Mouse (Mus musculus) cerebellum, adult 18-20 months (tissue): ENCODE measurements at regions not wholly inside any gene's neighbourhood (a gene's known extent, or its start where the extent isn't known, plus 50 kb on each side); places are given as distances from the start of the nearest gene placed in this dataset.
"Not testable (repeated sequence)": the region's sequence is repeated elsewhere in the genome, so short reads cannot be mapped to it uniquely, and the experiment has no call there.

Experiments used
- DNase-seq, 2 experiments: peaks; one replicate each; pipeline ENCODE4 v3.0.0; 2021

GRCm38 (mm10) chr14:53073126-53073525 lies 577.6 kb upstream of the Olfr1507 start:
- not testable (repeated sequence) for DNase-seq

GRCm38 (mm10) chr14:53072502-53072901 lies 577.0 kb upstream of the Olfr1507 start:
- DNase-seq, result not testable (repeated sequence)

GRCm38 (mm10) chr14:53054439-53054838 lies 558.9 kb upstream of the Olfr1507 start:
- DNase-seq, result not testable (repeated sequence)

- not testable (repeated sequence) for DNase-seq
These were observed 558.0 kb upstream of the Olfr1507 start for GRCm38 (mm10) chr14:53053465-53054123.

- not testable (repeated sequence) for DNase-seq
These were observed 552.1 kb upstream of the Olfr1507 start for GRCm38 (mm10) chr14:53047683-53048082.

GRCm38 (mm10) chr14:53046975-53047374 lies 551.4 kb upstream of the Olfr1507 start:
- DNase-seq, result not testable (repeated sequence)

GRCm38 (mm10) chr14:53045331-53045730 lies 549.8 kb upstream of the Olfr1507 start:
- not testable (repeated sequence) for DNase-seq

GRCm38 (mm10) chr14:53044101-53044500 lies 548.6 kb upstream of the Olfr1507 start:
- not testable (repeated sequence) for DNase-seq

GRCm38 (mm10) chr14:53042016-53042415 lies 546.5 kb upstream of the Olfr1507 start:
- not testable (repeated sequence) for DNase-seq

GRCm38 (mm10) chr14:53039475-53039874 lies 543.9 kb upstream of the Olfr1507 start:
- not testable (repeated sequence) for DNase-seq

- not testable (repeated sequence) for DNase-seq
These were observed 539.4 kb upstream of the Olfr1507 start for GRCm38 (mm10) chr14:53034940-53035339.

GRCm38 (mm10) chr14:53033221-53033620 lies 537.7 kb upstream of the Olfr1507 start:
- not testable (repeated sequence) for DNase-seq

- DNase-seq, result not testable (repeated sequence)
These were observed 536.9 kb upstream of the Olfr1507 start for GRCm38 (mm10) chr14:53032498-53032897.

GRCm38 (mm10) chr14:53030227-53030626 lies 534.7 kb upstream of the Olfr1507 start:
- DNase-seq, result not testable (repeated sequence)

GRCm38 (mm10) chr14:53026958-53027357 lies 531.4 kb upstream of the Olfr1507 start:
- not testable (repeated sequence) for DNase-seq

- not testable (repeated sequence) for DNase-seq
These were observed 524.6 kb upstream of the Olfr1507 start for GRCm38 (mm10) chr14:53020152-53020551.

- DNase-seq, result not testable (repeated sequence)
These were observed 512.2 kb upstream of the Olfr1507 start for GRCm38 (mm10) chr14:53007741-53008140.

GRCm38 (mm10) chr14:53007323-53007722 lies 511.8 kb upstream of the Olfr1507 start:
- DNase-seq, result not testable (repeated sequence)

GRCm38 (mm10) chr14:53001289-53001688 lies 505.7 kb upstream of the Olfr1507 start:
- DNase-seq, result not testable (repeated sequence)

GRCm38 (mm10) chr14:52992106-52992760 lies 496.7 kb upstream of the Olfr1507 start:
- not testable (repeated sequence) for DNase-seq

GRCm38 (mm10) chr14:52991328-52991665 lies 495.7 kb upstream of the Olfr1507 start:
- not testable (repeated sequence) for DNase-seq

GRCm38 (mm10) chr14:52990569-52991327 lies 495.2 kb upstream of the Olfr1507 start:
- DNase-seq, result not testable (repeated sequence)

GRCm38 (mm10) chr14:52989940-52990339 lies 494.4 kb upstream of the Olfr1507 start:
- not testable (repeated sequence) for DNase-seq
